Mouse (Mus musculus) heart, adult 18-20 months (tissue): ENCODE measurements around the gene Dcst2. TPM values are rescaled to one million over a fixed set of nuclear protein-coding genes. Genes with fewer than 3 reads are reported as not detected.

Source experiments
- DNase-seq, 2 experiments: peaks; one replicate each; pipeline ENCODE4 v3.0.0; 2021 to 2022; ENCODE audit warnings: mixed read lengths in 1 of 2
- total RNA-seq, 2 experiments: library from RNA; stranded (reverse); gene quantifications; 2 replicates each; pipeline ENCODE4 v1.2.3; 2021

Gene Dcst2
- total RNA-seq, 2 experiments from 2014 or later = not detected

- peak; percentile 99 to 100 for DNase-seq
These were observed 50.0 kb downstream of the Dcst2 start, which contains the start of gene Flad1 for GRCm38 (mm10) chr3:89411490-89412393. Flad1 (minus strand) TSS chr3:89411870.

GRCm38 (mm10) chr3:89416158-89416557 is 54.4 kb downstream of the Dcst2 start:
- no peak for DNase-seq

- DNase-seq = no peak
These were observed 55.4 kb downstream of the Dcst2 start for GRCm38 (mm10) chr3:89417131-89417530.

GRCm38 (mm10) chr3:89417840-89418169 is 56.0 kb downstream of the Dcst2 start:
- no peak for DNase-seq

- DNase-seq = peak; percentile 97 to 99
These were observed 56.5 kb downstream of the Dcst2 start, which contains the start of the genes Cks1b and Shc1 for GRCm38 (mm10) chr3:89418170-89418860. Cks1b (minus strand) TSS chr3:89418383. Shc1 (plus strand) TSS chr3:89418443.

GRCm38 (mm10) chr3:89418861-89419250 is 57.1 kb downstream of the Dcst2 start:
- peak; percentile 85 to 90 for DNase-seq

GRCm38 (mm10) chr3:89419571-89419970 is 57.8 kb downstream of the Dcst2 start:
- DNase-seq = peak; percentile 82 to 87

- DNase-seq = no peak
These were observed 58.2 kb downstream of the Dcst2 start for GRCm38 (mm10) chr3:89419981-89420380.

GRCm38 (mm10) chr3:89420421-89420820 is 58.6 kb downstream of the Dcst2 start:
- no peak for DNase-seq

- DNase-seq = peak; percentile 88 to 95
These were observed 59.4 kb downstream of the Dcst2 start for GRCm38 (mm10) chr3:89421002-89421774.

GRCm38 (mm10) chr3:89421810-89422473 is 60.2 kb downstream of the Dcst2 start:
- peak; percentile 33 to 38 for DNase-seq

GRCm38 (mm10) chr3:89422556-89423205 is 60.9 kb downstream of the Dcst2 start:
- no peak for DNase-seq

GRCm38 (mm10) chr3:89424416-89425140 is 62.8 kb downstream of the Dcst2 start:
- DNase-seq = no peak

- DNase-seq = no peak
These were observed 63.4 kb downstream of the Dcst2 start for GRCm38 (mm10) chr3:89425141-89425525.

- DNase-seq = no peak
These were observed 64.1 kb downstream of the Dcst2 start for GRCm38 (mm10) chr3:89425876-89426275.

Other genes with a start within 250 kb of the Dcst2 start
- not detected for gene Pklr, start 225.8 kb upstream of the Dcst2 start, total RNA-seq
- gene Hcn3, start 201.8 kb upstream of the Dcst2 start, total RNA-seq = under 1 TPM; 0.30 to 0.62 TPM
- gene Clk2, start 197.2 kb upstream of the Dcst2 start, total RNA-seq = 10 to 100 TPM; 14.3 to 17.8 TPM
- 10 to 100 TPM; 46.2 to 50.2 TPM for gene Scamp3, start 184.5 kb upstream of the Dcst2 start, total RNA-seq
- gene Fam189b, start 178.8 kb upstream of the Dcst2 start, total RNA-seq = 1 to 10 TPM; 3.7 to 4.7 TPM
- 10 to 100 TPM; 18.3 to 19.6 TPM for gene Gba, start 159.0 kb upstream of the Dcst2 start, total RNA-seq
- 1 to 10 TPM; 2.8 to 5.8 TPM for gene Thbs3, start 146.8 kb upstream of the Dcst2 start, total RNA-seq
- 10 to 100 TPM; 60.3 to 61.5 TPM for gene Mtx1, start 134.9 kb upstream of the Dcst2 start, total RNA-seq
- gene Muc1, start 132.9 kb upstream of the Dcst2 start, total RNA-seq = 1 to 10 TPM in 1 of 2 experiments, under 1 TPM in 1; 0.40 to 2.1 TPM
- 10 to 100 TPM; 64.8 to 89.2 TPM for gene Krtcap2, start 116.0 kb upstream of the Dcst2 start, total RNA-seq
- gene Trim46, start 115.7 kb upstream of the Dcst2 start, total RNA-seq = under 1 TPM; 0.37 to 0.98 TPM
- 10 to 100 TPM; 54.1 to 54.7 TPM for gene Dpm3, start 102.6 kb upstream of the Dcst2 start, total RNA-seq
- gene Slc50a1, start 91.4 kb upstream of the Dcst2 start, total RNA-seq = 10 to 100 TPM; 15.6 to 21.6 TPM
- gene Efna1, start 80.8 kb upstream of the Dcst2 start, total RNA-seq = 10 to 100 TPM; 22.5 to 23.8 TPM
- gene Efna3, start 39.0 kb upstream of the Dcst2 start, total RNA-seq = not detected
- under 1 TPM in 1 of 2 experiments, not detected in 1; 0.28 TPM for gene Efna4, start 23.9 kb upstream of the Dcst2 start, total RNA-seq
- 10 to 100 TPM; 45.5 to 47.0 TPM for gene Adam15, start 12.0 kb upstream of the Dcst2 start, total RNA-seq
- not detected for gene Dcst1, start 3.3 kb downstream of the Dcst2 start, total RNA-seq
- 10 to 100 TPM; 21.3 to 23.3 TPM for gene Zbtb7b, start 32.8 kb downstream of the Dcst2 start, total RNA-seq
- gene Lenep, start 40.8 kb downstream of the Dcst2 start, total RNA-seq = 1 to 10 TPM in 1 of 2 experiments, not detected in 1; 1.0 TPM
- 10 to 100 TPM; 59.5 to 63.8 TPM for gene Flad1, start 49.9 kb downstream of the Dcst2 start, total RNA-seq
- gene Cks1b, start 56.4 kb downstream of the Dcst2 start, total RNA-seq = 1 to 10 TPM; 4.6 to 4.8 TPM
- gene Shc1, start 56.5 kb downstream of the Dcst2 start, total RNA-seq = 10 to 100 TPM; 33.2 to 36.1 TPM
- 10 to 100 TPM; 15.3 to 17.0 TPM for gene Pygo2, start 68.2 kb downstream of the Dcst2 start, total RNA-seq
- gene Pbxip1, start 74.7 kb downstream of the Dcst2 start, total RNA-seq = 10 to 100 TPM; 70.0 to 76.0 TPM
- 1 to 10 TPM; 8.4 to 8.8 TPM for gene Pmvk, start 92.6 kb downstream of the Dcst2 start, total RNA-seq
- gene Kcnn3, start 158.2 kb downstream of the Dcst2 start, total RNA-seq = 1 to 10 TPM; 1.5 to 2.0 TPM